Mouse (Mus musculus): ENCODE results near the gene Pard6b.
A peak's percentile ranks its signal among the peaks of the same experiment; 100 is the strongest.
"Not testable (repeated sequence)": the region's sequence is repeated elsewhere in the genome, so short reads cannot be mapped to it uniquely, and the experiment has no call there.

The Pard6b gene

GRCm38 (mm10) chr2:168098040-168098439 lies 17.2 kb downstream of the Pard6b start:
- DNase-seq (ENCODE audit: low spot score), result peak; percentile 67

DNA sequence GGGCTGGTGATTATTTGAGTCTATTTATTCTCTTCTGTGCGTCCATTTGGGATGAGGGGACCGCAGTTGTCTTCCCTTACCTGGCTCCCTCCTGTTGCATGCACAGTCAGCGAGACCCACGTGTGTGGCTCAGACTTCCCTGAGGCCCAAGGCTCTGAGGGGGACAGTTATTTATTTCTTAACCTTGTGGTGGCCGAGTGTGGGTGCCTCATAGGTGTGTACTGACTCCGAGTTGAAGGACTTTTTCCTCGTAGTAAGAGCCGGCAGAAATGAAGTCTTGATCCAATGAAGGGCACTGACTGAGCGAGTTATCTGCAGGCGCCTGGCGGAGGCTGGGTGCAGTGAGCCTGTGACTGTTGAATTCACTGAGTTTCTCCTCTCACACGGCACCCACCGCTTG lies 19.2 kb downstream of the Pard6b start:
- DNase-seq (ENCODE audit: low spot score), result no peak

GRCm38 (mm10) chr2:168101805-168102204 lies 21.0 kb downstream of the Pard6b start:
- no peak for DNase-seq (ENCODE audit: low spot score)

- DNase-seq (ENCODE audit: low spot score), result no peak
These were observed 22.5 kb downstream of the Pard6b start for GRCm38 (mm10) chr2:168103341-168103740.

GRCm38 (mm10) chr2:168104375-168105144 lies 23.8 kb downstream of the Pard6b start:
- DNase-seq (ENCODE audit: low spot score), result no peak

- no peak for DNase-seq (ENCODE audit: low spot score)
These were observed 24.5 kb downstream of the Pard6b start for GRCm38 (mm10) chr2:168105271-168105670.

GRCm38 (mm10) chr2:168106701-168107178 lies 25.9 kb downstream of the Pard6b start:
- DNase-seq (ENCODE audit: low spot score), result peak; percentile 92

DNA sequence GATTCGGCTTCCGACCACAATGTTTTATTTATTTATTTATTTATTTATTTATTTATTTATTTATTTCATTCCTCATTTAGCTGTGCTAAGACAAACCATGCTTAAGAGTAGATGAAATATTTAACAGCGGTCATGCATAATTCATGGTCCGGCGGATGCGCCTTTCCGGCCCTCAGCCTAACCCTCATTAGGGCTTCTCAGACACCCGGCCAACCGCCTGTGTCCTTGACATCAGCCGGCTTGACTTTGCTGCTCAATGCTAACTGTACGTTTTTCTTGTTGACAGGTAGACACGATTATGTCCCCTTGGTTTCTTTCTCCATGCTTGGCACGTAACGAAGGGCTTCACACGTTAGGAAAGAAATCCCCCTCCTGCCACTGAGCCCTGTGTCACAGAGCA lies 26.6 kb downstream of the Pard6b start:
- no peak for DNase-seq (ENCODE audit: low spot score)

DNA sequence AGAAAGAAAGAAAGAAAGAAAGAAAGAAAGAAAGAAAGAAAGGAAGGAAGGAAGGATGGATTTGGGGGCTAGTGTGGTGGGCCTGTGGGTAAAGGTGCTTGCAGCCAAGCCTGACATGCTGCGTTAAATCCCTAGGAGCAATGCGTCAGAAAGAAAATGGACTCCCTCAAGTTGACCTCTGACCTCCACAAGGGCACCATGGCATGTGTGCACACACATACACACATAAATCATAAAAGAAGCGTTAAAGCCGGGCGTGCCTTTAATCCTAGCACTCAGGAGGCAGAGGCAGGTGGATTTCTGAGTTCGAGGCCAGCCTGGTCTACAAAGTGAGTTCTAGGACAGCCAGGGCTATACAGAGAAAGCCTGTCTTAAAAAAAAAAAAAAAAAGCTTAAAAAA lies 27.1 kb downstream of the Pard6b start:
- DNase-seq (ENCODE audit: low spot score), result not testable (repeated sequence)

DNA sequence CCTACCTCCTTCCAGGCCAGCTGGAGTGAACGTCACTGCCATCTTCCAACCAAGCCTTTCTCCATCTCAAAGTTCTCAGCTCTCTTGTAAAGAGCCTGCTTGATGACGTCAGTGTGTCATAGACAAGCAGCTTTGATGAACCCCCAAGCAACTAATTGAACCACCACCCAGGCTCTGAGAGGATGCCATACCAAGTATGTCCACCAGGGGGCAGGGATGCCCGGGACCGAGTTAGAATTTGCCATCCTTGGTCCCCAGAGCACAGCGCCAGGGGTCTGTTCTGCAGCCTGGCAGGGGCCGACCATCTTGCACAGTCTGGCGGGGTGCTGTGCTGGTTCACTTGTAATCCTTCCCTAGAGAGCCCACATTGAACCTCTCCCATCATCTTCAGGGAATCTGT lies 31.1 kb downstream of the Pard6b start:
- peak; percentile 67 for DNase-seq (ENCODE audit: low spot score)

DNA sequence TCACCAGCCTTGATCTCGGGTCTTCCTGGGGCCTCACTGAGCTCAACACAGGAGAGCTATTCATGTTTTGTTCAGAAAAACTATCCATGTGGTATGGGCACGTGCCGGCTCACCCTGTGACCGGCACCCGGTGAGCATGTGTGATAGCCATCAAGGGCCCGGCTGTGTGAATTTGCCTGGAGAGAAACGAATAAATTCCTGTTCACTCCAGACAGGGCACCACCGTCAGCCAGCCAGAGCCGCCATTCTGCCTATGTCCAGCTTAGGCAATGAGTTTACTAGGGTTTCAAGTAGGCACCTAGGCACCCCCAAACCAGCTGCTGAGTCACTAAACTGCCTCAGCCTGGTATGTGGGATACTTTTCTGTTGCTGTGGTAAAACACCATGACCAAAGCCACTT lies 32.5 kb downstream of the Pard6b start:
- DNase-seq (ENCODE audit: low spot score), result no peak

GRCm38 (mm10) chr2:168113692-168114091 lies 32.9 kb downstream of the Pard6b start:
- DNase-seq (ENCODE audit: low spot score), result peak; percentile 31

GRCm38 (mm10) chr2:168114699-168115350 lies 34.0 kb downstream of the Pard6b start:
- peak; percentile 76 for DNase-seq (ENCODE audit: low spot score)

GRCm38 (mm10) chr2:168115826-168116225 lies 35.0 kb downstream of the Pard6b start:
- no peak for DNase-seq (ENCODE audit: low spot score)

DNA sequence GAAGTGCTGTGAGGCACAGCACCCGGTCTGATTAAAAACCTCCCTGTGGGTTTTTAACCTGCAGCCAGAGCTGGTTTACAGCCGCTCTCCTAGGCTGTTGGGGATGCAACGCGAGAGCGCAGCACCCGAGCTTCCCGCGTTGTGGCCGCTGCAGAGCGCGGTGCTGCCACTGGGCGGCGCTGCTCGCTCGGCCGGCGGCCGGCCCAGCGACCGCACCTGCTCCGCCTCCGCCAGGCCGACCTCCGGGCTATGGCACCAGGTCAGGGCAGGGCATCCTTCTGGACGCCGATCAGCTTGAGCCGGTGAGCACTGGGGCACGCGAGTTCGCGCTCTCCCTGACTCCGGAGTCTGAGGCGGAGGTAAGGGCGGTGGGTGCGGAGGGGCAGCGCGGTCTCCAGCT lies 36.3 kb downstream of the Pard6b start:
- DNase-seq (ENCODE audit: low spot score), result no peak

DNA sequence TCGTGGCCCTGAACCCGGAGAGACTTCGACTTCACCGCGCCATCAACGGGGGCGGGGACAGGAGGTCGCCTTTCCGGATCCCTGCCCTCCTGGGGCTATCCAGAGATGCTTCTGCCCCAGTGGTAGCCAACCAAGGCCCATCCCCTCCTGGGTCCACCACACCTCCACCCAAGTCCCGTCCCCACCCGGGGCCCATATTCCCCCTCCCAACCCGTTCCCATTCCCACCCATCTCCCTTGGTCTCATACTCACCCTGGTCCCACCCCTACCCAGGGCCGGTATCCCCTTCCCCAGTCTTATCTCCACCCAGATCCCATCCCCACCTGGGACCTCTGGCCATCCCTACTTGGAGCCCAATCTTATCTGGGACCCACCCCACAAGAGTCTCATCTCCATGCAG lies 36.7 kb downstream of the Pard6b start:
- DNase-seq (ENCODE audit: low spot score), result no peak

- no peak for DNase-seq (ENCODE audit: low spot score)
These were observed 37.2 kb downstream of the Pard6b start for GRCm38 (mm10) chr2:168117967-168118366.

DNA sequence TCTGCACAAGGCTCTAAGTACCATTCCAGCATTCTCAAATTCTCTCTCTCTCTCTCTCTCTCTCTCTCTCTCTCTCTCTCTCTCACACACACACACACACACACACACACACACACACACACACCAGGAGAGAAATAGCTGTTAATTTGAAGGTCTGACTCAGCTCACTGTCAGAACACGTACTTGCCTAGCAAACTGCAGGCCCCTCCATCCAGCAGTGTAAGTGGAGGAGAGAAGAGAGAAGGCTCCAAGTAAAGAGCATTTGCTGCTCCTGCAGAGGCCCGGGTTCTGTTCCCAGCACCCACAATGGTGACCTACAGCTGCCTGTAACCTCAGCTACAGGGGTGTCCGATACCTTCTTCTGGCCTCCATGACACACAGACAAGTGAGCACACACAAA lies 37.7 kb downstream of the Pard6b start:
- no peak for DNase-seq (ENCODE audit: low spot score)

- DNase-seq (ENCODE audit: low spot score), result no peak
These were observed 38.3 kb downstream of the Pard6b start for GRCm38 (mm10) chr2:168119123-168119522.

DNA sequence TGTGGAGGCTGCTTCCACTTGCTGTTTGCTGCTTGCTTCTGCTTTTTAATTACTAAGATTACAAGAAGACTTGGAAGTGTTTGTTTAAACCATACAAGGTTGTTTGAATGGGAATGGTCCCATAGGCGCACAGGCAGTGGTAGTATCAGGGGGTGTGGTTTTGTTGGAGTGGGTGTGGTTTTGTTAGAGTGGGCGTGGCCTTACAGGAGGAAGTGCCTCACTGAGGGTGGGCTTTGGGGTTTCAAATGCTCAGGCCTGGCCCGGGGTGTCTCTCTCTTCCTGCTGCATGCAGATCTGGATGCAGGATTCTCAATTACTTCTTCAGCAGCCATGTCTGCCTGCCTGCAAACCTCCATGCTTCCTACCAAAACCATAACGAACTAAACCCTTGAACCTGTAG lies 40.1 kb downstream of the Pard6b start:
- no peak for DNase-seq (ENCODE audit: low spot score)

GRCm38 (mm10) chr2:168123652-168124051 lies 42.8 kb downstream of the Pard6b start:
- no peak for DNase-seq (ENCODE audit: low spot score)

DNA sequence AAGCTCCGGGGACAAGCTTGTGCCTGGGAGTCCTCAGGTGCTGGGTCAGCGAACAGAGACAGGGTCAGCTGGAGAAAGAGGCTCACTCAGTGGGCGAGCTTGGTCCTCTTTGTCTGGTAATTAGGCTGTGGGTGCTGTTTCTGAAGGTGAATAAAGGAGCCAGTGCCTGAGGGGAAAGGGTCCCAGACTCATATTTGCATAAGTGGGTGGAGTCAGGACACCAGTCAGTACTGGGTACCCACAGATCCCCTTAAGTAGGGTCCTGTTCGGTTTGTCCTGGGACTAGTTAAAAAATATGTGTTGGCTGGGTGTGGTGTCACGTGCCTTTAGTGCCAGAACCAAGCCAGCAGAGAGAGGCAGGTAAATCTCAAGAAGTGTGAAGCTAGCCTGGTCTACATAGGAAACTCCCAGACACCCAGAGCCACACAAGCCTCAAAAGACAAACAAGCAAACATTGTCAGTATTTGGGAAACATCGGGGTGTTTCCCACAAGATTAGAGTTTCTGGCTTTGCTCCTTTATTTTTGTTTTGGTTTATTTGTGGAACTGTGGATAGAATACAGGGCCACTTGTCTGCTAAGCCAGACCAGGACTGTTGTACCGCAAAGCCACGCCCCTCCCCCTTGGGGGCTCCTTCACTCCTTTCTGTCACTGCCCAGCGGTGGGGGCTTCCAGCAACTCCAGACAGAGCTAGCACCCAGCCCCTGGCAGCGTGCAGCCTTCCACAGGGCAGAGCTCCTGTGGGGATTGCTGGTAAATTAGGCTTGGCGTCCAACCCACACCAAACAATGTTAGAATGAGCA lies 44.7 kb downstream of the Pard6b start:
- DNase-seq (ENCODE audit: low spot score), result no peak

DNA sequence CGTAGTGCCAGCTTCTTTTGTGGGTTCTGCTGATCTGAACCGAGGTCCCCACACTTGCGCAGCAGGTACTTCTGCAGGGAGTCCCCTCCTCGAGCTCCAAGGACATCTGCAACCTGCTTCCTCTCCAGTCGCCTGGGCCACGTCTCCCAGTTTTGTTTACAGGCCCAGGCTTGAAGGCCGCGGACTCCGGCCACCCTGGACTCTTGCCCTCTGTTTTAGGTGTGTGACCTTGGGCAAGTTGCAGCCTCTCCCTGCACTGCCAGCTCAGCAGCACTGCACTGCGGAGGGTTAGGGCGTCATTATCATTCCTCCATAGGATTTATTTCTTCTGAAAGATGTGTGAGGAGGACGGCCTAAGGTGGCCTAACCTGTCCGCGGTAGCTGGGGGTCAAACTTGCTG lies 47.0 kb downstream of the Pard6b start:
- DNase-seq (ENCODE audit: low spot score), result no peak
